Mouse (Mus musculus): ENCODE results near the gene Rxrb.

- no peak for TF ChIP-seq POLR2A (IDR thresholded peaks at IDR 0.05; ENCODE audit: control insufficient read depth, extremely low read depth, insufficient read depth, low read length, poor library complexity)
- no peak for TF ChIP-seq CTCF (IDR thresholded peaks at IDR 0.05; ENCODE audit: borderline replicate concordance, control insufficient read depth, extremely low read depth, insufficient read depth, low read length, poor library complexity)
These were observed 43.7 kb downstream of the Rxrb start for GRCm38 (mm10) chr17:34075271-34075670.

All from thymus, adult 2 months (tissue).